Mouse (Mus musculus): ENCODE results near the gene Olfr448.

The Olfr448 gene

DNA sequence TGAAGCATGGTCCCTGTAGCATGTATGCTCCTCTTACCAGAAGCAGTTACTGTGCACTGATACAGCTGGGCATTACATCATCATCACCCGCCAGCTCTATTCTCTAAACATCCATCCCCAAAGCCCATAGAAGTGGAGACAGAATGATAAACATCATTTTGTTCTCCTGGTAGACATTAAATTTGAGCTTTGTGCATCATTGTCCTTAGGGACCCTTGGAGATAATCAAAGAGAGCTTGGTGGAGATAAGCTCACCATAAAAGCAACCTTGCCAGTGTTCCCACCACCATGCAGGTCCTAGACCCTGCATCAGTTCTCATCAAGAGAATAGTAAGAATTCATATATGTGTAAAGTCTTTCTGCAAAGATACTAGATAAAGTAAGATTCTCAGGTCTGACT is at the start of gene Olfr448:
Gene Olfr448, plus strand, starts transcription at position 301 of the 400 bp plus-strand sequence.
- no peak for DNase-seq

GRCm38 (mm10) chr6:42860222-42860819 is 29.9 kb upstream of the Olfr448 start:
- DNase-seq: peak; percentile 2

- no peak for DNase-seq
Measured at GRCm38 (mm10) chr6:42869695-42870094, 20.5 kb upstream of the Olfr448 start.

DNA sequence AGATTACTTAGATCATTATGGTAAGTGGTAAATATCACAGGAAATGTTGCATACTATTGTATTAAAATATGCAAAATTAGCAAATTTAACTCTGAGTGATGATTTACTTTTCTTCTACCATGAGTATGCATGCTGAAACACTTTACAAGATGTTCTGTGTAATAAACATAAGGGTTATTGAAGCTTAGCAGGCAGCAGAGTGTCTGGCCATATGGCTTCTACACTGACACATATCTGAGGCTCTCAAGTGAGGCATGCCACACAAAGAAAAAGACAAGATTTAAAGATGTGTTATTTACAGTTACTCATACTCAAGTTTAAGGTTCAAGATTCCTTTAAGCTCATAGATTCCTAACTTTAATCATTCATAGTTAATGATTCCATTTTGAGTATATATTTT is 13.9 kb upstream of the Olfr448 start:
- DNase-seq: no peak

DNA sequence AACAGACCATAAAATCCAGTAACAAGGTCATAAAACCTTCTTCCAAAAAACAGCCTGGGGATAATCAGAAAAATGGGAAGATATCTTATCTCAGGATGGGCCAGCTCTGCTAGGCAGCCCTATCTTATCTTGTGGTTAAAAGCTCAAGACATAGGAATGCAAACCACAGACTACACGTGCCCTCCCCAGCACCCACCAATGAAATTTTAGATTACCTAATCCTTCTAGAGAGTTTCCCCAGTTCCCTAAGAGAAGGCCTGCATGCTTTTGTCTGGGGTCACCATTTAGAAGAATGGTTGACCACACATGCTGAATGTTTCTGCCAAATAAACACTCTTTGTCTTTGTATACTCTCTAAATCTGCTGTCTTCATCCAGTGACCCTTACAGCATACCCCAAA is 10.1 kb downstream of the Olfr448 start:
- DNase-seq: no peak

- DNase-seq: no peak
Measured at GRCm38 (mm10) chr6:42908578-42908977, 18.3 kb downstream of the Olfr448 start, which contains the start of gene Olfr447. Gene Olfr447, plus strand, starts transcription at chr6:42908878.

GRCm38 (mm10) chr6:42921077-42921476 is 30.8 kb downstream of the Olfr448 start, which contains the start of gene Olfr446:
Gene Olfr446, plus strand, starts transcription at chr6:42921377.
- no peak for DNase-seq
